Mouse (Mus musculus): ENCODE measurements around the gene Dip2a. TPM values are rescaled to one million over a fixed set of nuclear protein-coding genes. Genes with fewer than 3 reads are reported as not detected.

Gene Dip2a
- polyA plus RNA-seq (2015; fragmentation: Nextera tagmentation; extraction: Ambion mirVana) = 10.2 and 10.4 TPM in 2 replicates

DNA sequence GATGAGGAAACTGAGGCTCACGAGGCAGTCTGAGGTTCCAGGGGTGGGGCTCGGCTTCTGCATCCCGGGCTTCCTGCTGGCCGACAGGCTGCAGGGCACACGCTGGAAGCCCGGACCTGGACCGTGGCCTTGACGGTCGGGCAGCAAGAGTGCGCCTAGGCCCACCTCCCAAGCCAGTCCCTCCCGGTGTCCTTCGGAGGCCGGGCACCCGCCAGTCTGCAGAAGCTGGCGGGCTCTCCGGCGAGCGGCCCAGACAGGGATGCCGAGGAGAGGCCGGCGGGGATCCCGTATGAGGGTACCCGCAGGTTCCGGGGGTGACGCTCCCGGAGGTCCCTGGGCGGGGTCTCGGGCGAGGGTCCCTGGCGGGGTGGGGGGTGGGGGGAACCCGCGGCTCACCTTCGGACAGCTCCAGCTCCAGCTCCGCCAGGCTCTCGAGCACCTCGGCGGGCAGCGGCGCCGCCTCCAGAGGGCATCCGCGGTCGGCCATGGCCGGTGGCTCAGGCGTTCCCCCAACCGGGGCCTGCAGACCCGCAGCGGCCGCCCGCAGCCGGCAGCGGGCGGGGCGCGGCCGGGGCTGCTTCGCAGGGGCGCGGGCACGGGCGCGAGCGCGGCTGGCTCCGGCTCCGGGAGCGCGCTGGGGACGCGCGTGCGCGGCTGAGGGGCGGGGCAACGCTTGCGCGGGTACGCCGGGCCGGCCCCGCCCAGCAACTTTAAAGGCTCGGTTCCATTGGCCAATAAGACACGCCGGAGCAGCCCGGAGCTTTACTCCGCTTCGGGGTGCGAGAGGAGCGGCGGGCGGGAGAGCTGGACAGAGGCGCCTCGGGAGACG is at the start of gene Dip2a:
Gene Dip2a (minus strand): TSS at position 581 of the 829 bp plus-strand sequence.
- no peaks in the 10 kb centered on the region; the same call in 1 of the 2 replicates for H3K27me3 ChIP-seq
- H3K36me3 ChIP-seq (ENCODE audit: poor library complexity, severe bottlenecking) = peaks cover 10% of the 10 kb centered on the region; the same call in 1 of the 2 replicates
- WGBS = under 1% methylated on average over 91 of the region's 94 CpGs
- H3K9me3 ChIP-seq (replicated peaks) = no peaks in the 10 kb centered on the region
- peak within 1 kb of the TSS; percentile 77 for H3K4me2 ChIP-seq
- H3K9ac ChIP-seq = peak within 1 kb of the TSS; percentile 89
- peak within 1 kb of the TSS; percentile 84 for H3K27ac ChIP-seq
- peak; percentile 95 for ATAC-seq
- H3K4me3 ChIP-seq = peak within 1 kb of the TSS; percentile 74
- peaks cover 26% of the 10 kb centered on the region for H3K4me1 ChIP-seq

DNA sequence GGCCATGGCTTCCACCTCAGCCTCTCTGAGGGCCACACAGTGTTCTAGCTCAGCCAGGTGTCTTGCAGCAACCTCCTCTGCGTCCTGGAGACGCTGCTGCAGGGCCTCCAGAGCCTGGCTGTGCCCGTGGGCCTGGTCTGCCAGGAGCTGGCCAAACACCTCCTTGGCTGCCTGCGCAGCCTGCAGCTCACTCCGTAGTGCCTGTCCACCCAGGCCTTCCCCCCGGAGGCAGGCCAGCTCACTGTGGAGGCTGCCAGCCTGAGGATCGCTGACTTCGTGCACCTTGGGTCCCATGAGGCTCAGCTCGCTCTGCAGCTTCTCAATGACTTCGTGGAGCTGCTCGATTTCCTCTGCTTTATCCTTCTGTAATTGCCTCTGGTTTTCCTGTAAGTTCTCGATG is 47.5 kb upstream of the Dip2a start:
- Histone ChIP-seq H3K4me1 (no peaks in the 10 kb centered on the region), H3K4me3 (no peak overlapping the region), H3K36me3 (ENCODE audit: poor library complexity, severe bottlenecking) (peaks cover 65% of the 10 kb centered on the region)

DNA sequence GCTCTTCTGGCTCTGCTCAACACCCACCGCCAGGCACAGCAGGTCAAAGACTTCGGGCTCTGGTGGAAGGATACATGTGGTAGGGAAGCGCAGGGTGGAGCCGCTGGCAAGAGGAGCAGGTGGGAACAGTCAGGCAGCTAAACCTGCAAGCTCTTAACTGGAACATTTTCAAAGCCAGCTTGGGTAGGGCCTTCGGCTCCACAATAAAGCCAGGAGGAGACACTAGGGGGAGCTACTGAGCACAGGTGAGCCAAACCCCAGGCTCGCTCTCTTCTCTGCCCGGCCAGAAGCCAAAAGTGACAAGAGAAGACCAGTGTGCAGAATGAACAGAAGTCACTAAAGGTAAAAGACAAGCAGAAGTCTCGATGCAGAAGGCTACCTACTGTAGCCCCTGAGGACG is 46.7 kb upstream of the Dip2a start:
- WGBS = 84% methylated on average over 9 of the region's 9 CpGs
- H3K36me3 ChIP-seq (ENCODE audit: poor library complexity, severe bottlenecking) = peaks cover 62% of the 10 kb centered on the region
- ATAC-seq = no peak
- no peak overlapping the region for H3K4me2 ChIP-seq
- no peaks in the 10 kb centered on the region for H3K4me1 ChIP-seq
- no peak overlapping the region for H3K4me3 ChIP-seq
- H3K27ac ChIP-seq = no peak overlapping the region
- H3K9me3 ChIP-seq (replicated peaks) = no peaks in the 10 kb centered on the region
- H3K27me3 ChIP-seq = no peaks in the 10 kb centered on the region
- no peak overlapping the region for H3K9ac ChIP-seq

More for the DNA sequence above, 47.5 kb upstream of the Dip2a start:
- WGBS = 97% methylated on average over 12 of the region's 12 CpGs
- Histone ChIP-seq H3K27ac (no peak overlapping the region), H3K9me3 (replicated peaks) (no peaks in the 10 kb centered on the region), H3K9ac (no peak overlapping the region), H3K4me2 (no peak overlapping the region), H3K27me3 (no peaks in the 10 kb centered on the region)
- ATAC-seq = no peak

DNA sequence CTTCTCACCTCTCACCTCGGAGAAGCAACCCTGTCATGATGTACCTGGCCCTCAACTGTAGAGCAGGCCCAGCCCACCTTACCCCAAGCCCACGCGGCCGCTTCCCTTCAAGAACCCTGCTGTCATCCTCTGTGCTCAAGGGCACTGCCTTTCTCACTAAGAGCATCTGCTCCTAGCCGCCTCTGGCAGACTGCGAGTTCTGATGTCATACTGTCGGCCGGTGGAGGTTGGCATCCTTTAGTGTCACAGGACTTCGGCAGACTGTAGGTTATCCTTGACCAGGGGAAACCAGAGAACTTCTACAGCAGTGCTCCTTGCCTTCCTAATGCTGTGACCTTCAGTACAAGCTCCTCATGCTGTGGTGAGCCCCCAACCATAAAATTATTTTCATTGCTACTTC is 46.1 kb upstream of the Dip2a start:
- Histone ChIP-seq H3K9me3 (replicated peaks) (no peaks in the 10 kb centered on the region), H3K27me3 (no peaks in the 10 kb centered on the region), H3K36me3 (ENCODE audit: poor library complexity, severe bottlenecking) (peaks cover 63% of the 10 kb centered on the region), H3K4me3 (no peak overlapping the region), H3K9ac (no peak overlapping the region), H3K4me1 (no peaks in the 10 kb centered on the region), H3K27ac (no peak overlapping the region), H3K4me2 (no peak overlapping the region)
- no peak for ATAC-seq
- 96% methylated on average over 9 of the region's 9 CpGs for WGBS

DNA sequence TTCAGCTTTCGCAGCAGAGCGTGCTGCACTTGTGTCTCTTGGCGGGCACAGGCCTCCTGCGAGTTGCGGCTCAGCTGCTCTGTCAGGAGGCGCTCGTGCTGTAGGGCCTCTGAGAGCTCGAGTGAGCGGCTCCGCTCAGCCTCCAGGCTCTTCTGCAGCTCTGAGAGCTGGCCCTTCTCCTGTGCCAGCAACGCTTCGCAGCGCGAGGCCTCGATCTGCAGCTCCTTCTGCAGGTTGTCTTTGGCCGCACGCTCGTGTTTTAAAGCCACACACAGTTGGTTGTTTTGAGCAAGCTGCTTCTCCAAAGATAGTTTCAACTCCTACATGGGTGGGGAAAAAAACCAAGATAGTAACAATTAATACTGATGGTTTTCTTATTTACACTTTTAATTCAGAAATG is 29.9 kb upstream of the Dip2a start:
- H3K4me1 ChIP-seq = no peaks in the 10 kb centered on the region
- WGBS = 96% methylated on average over 18 of the region's 18 CpGs
- H3K4me3 ChIP-seq = no peak overlapping the region
- no peak overlapping the region for H3K4me2 ChIP-seq
- no peaks in the 10 kb centered on the region for H3K9me3 ChIP-seq (replicated peaks)
- ATAC-seq = no peak
- H3K9ac ChIP-seq = no peak overlapping the region
- no peaks in the 10 kb centered on the region for H3K27me3 ChIP-seq
- H3K36me3 ChIP-seq (ENCODE audit: poor library complexity, severe bottlenecking) = peaks cover 86% of the 10 kb centered on the region
- H3K27ac ChIP-seq = no peak overlapping the region

DNA sequence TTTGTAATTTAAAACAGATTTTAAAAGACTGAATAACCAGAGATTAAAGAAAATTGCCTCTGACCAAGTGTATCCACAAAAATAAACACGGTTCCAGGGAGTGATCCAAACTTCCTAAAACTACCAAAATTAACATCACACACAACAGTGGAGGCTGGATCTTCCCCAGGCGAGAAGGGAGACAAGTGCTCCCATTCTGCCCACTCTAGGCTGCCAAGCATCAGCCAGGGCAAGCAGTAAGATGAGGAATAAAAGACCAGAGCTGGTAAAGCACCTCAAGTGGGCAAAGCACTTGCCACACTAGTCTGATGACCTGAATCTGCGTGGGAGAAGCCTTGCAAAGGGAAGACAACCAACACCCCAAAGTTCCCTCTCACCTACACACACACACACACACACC is 26.6 kb upstream of the Dip2a start:
- Histone ChIP-seq H3K4me2 (no peak overlapping the region), H3K4me3 (no peak overlapping the region), H3K4me1 (no peaks in the 10 kb centered on the region), H3K36me3 (ENCODE audit: poor library complexity, severe bottlenecking) (peaks cover 87% of the 10 kb centered on the region), H3K9ac (no peak overlapping the region), H3K27me3 (no peaks in the 10 kb centered on the region), H3K9me3 (replicated peaks) (no peaks in the 10 kb centered on the region), H3K27ac (no peak overlapping the region)
- no peak for ATAC-seq
- WGBS = 82% methylated on average over 3 of the region's 3 CpGs

DNA sequence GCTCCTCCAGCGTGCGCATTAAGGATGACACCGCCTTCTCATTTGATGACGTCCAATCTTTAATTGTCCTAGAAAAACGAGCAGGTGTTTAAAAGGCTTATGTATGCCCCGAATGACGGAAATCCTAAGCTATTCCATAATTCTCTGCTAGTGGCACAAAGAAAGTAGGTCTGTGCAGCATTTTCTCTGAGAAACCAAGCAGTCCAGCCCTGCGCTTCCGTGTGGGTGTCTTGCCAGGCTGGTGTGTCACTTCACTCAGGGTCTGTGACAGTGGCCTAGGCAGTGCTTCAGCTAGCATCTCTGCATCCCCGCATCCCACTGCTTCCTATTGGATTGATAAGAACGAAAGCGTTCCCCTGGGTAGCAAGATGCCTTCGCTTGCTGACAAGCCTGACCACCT is 23.7 kb upstream of the Dip2a start:
- 92% methylated on average over 13 of the region's 13 CpGs for WGBS
- no peaks in the 10 kb centered on the region for H3K4me1 ChIP-seq
- no peak overlapping the region for H3K4me3 ChIP-seq
- H3K9ac ChIP-seq = no peak overlapping the region
- no peak for ATAC-seq
- H3K27me3 ChIP-seq = no peaks in the 10 kb centered on the region
- no peak overlapping the region for H3K4me2 ChIP-seq
- no peak overlapping the region for H3K27ac ChIP-seq
- H3K9me3 ChIP-seq (replicated peaks) = no peaks in the 10 kb centered on the region
- peaks cover 79% of the 10 kb centered on the region for H3K36me3 ChIP-seq (ENCODE audit: poor library complexity, severe bottlenecking)

DNA sequence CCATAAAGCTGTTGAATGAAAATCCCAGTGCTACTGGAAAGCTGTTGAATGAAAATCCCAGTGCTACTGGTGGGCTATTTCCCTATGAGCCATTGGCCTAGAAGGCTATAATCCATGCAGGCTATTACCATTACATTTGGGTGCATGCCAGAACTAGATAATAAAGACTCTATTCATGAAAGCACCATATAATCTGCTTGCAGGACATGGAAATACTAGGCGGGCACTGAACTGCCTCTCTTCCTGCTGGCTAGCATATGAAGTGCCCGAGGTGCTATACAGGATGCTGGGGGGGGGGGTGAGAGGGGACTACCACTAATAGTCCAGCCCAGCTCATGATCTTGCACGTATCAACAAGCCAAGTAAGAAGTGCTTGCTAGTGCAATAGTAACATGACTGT is 18.1 kb upstream of the Dip2a start:
- Histone ChIP-seq H3K4me2 (no peak overlapping the region), H3K9ac (no peak overlapping the region), H3K27ac (no peak overlapping the region), H3K36me3 (ENCODE audit: poor library complexity, severe bottlenecking) (peaks cover 37% of the 10 kb centered on the region), H3K4me1 (peaks cover 7% of the 10 kb centered on the region; the same call in 1 of the 2 replicates), H3K27me3 (no peaks in the 10 kb centered on the region), H3K9me3 (replicated peaks) (no peaks in the 10 kb centered on the region), H3K4me3 (no peak overlapping the region)
- peak; percentile 61 for ATAC-seq
- 26% methylated on average over 3 of the region's 3 CpGs for WGBS

DNA sequence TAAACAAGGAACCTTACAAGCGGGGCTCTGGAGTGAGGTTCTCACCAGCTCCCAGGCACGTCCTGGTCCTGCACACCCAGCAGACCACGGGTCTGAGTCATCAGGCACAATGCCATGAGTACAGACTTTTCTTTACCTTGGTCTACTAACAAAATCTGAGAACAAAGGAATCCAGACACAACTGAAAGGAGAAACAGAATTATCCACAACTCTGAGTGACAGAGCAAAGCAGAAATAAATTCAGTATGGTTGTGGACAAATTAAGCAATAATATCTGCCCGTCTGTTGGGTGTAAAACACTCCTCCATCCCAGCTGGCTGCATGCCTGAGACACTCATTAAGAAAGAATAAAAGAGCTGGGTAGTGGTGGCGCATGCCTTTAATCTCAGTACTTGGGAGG is 13.4 kb upstream of the Dip2a start:
- H3K9ac ChIP-seq = no peak overlapping the region
- no peak overlapping the region for H3K27ac ChIP-seq
- H3K4me1 ChIP-seq = peaks cover 5% of the 10 kb centered on the region; the same call in 1 of the 2 replicates
- no peak overlapping the region for H3K4me2 ChIP-seq
- no peak for ATAC-seq
- no peak overlapping the region for H3K4me3 ChIP-seq
- H3K27me3 ChIP-seq = no peaks in the 10 kb centered on the region
- WGBS = 58% methylated on average over 5 of the region's 5 CpGs
- peaks cover 50% of the 10 kb centered on the region for H3K36me3 ChIP-seq (ENCODE audit: poor library complexity, severe bottlenecking)
- no peaks in the 10 kb centered on the region for H3K9me3 ChIP-seq (replicated peaks)

DNA sequence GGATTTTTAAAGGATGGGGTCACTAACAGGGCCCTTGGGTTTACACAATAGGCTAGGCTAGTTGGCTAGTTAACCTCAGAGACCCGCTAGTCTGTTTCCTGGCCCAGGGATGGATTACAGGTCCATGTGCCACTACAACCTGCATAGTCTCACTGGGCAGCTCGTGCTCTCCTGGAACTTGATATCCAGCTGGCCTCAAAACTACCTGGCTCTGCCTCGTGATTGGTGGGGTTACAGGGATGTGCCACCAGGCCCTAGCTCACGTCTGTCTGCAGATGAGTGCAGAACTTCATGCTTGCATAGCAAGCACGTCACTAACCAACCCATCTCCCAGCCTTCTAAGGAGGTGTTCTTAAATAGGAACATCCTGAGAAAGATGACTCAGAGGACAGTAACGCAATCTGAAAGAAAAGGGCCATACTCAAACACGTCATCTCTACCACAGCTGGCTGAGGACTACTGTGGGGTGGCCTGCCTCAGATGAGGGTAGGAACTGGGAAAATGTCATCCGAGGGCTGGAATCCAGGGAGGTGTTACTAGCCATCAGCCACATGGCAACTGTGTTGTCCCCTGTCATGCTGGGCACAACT is 12.3 kb upstream of the Dip2a start:
- 95% methylated on average over 8 of the region's 8 CpGs for WGBS
- no peaks in the 10 kb centered on the region for H3K9me3 ChIP-seq (replicated peaks)
- peaks cover 60% of the 10 kb centered on the region for H3K36me3 ChIP-seq (ENCODE audit: poor library complexity, severe bottlenecking)
- no peak for ATAC-seq
- no peak overlapping the region for H3K27ac ChIP-seq
- no peak overlapping the region for H3K9ac ChIP-seq
- H3K27me3 ChIP-seq = no peaks in the 10 kb centered on the region
- no peak overlapping the region for H3K4me2 ChIP-seq
- H3K4me3 ChIP-seq = no peak overlapping the region
- no peaks in the 10 kb centered on the region for H3K4me1 ChIP-seq

DNA sequence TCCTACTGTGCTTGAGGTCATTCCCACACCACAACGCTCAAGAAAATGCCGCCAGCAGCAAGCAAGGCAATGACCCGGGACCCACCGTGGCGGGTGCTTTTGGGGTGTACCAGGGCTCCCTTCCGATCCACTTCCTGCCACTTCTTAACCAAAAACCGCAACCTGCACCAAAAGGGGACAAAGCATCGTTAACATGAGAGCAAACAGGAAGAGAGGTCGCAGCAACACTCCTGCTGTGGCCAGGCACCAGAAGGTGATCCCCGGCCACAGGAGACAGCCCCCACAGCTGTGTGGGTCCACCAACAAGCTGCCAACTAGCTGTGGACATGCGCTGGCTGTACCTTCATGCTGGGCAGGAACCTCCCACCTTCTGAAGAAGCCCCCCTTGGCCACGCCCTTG is 9.9 kb upstream of the Dip2a start:
- H3K36me3 ChIP-seq (ENCODE audit: poor library complexity, severe bottlenecking) = peaks cover 76% of the 10 kb centered on the region
- no peak for ATAC-seq
- H3K9me3 ChIP-seq (replicated peaks) = no peaks in the 10 kb centered on the region
- WGBS = 94% methylated on average over 12 of the region's 12 CpGs
- no peak overlapping the region for H3K9ac ChIP-seq
- H3K27ac ChIP-seq = no peak overlapping the region
- H3K4me3 ChIP-seq = no peak overlapping the region
- H3K4me2 ChIP-seq = no peak overlapping the region
- no peaks in the 10 kb centered on the region for H3K4me1 ChIP-seq
- H3K27me3 ChIP-seq = no peaks in the 10 kb centered on the region

DNA sequence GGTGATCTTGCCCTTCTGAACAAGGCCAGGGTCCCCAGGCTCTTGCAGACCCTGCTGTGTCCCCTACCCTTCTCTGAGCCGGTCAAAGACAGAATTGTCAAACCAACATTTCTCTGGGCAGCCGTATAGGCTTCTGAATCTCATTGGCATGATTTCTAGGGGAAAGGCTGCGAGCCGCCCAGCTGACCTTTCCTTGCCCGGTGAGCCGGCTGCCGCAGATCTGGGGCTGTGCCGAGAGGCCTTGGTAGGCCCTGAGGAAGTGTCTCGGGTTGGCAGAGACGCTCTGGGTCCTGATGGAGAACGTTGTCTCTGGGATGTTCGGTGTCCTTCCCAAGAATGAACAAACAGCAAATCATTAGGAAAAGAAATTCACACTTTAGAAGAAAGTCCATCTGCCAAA is 8.9 kb upstream of the Dip2a start:
- WGBS = 98% methylated on average over 12 of the region's 12 CpGs
- no peak for ATAC-seq
- H3K9me3 ChIP-seq (replicated peaks) = no peaks in the 10 kb centered on the region
- peaks cover 86% of the 10 kb centered on the region for H3K36me3 ChIP-seq (ENCODE audit: poor library complexity, severe bottlenecking)
- H3K9ac ChIP-seq = no peak overlapping the region
- no peak overlapping the region for H3K4me3 ChIP-seq
- no peaks in the 10 kb centered on the region for H3K4me1 ChIP-seq
- no peak overlapping the region for H3K27ac ChIP-seq
- no peaks in the 10 kb centered on the region for H3K27me3 ChIP-seq
- no peak overlapping the region for H3K4me2 ChIP-seq
